Mouse (Mus musculus) CH12.LX (cell line): ENCODE results near the gene Hamp2. TPM values are rescaled to one million over a fixed set of nuclear protein-coding genes. Genes with fewer than 3 reads are reported as not detected.

Experiments used
- DNase-seq: peaks from one replicate; pipeline ENCODE4 v3.0.0-alpha.2; 2013; ENCODE audit errors: extremely low read depth
- H3K27ac ChIP-seq: 2 replicates; pipeline ENCODE4 v1.5.1; 2012; ENCODE audit warnings: low read depth, mild to moderate bottlenecking, control low read depth, moderate library complexity; ENCODE audit not compliant: insufficient read depth
- H3K27me3 ChIP-seq: replicated peaks from 2 replicates; pipeline ENCODE3; 2012; ENCODE audit warnings: inconsistent platforms
- H3K36me3 ChIP-seq, 2 experiments: replicated peaks in 1 of 2; 2 replicates each; pipeline versions ENCODE3 to v1.6.1; 2012; ENCODE audit warnings: inconsistent platforms in 1 of 2, low read length in 1 of 2, mild to moderate bottlenecking in 1 of 2, mixed read lengths in 1 of 2, moderate library complexity in 1 of 2; ENCODE audit not compliant: control insufficient read depth in 1 of 2, insufficient read depth in 1 of 2
- H3K4me1 ChIP-seq, 2 experiments: 2 replicates each; pipeline ENCODE4 v1.6.1; 2012; ENCODE audit warnings: inconsistent platforms in 1 of 2, moderate library complexity in 1 of 2; ENCODE audit not compliant: insufficient read depth in 2 of 2, control insufficient read depth in 1 of 2
- H3K4me2 ChIP-seq: 2 replicates; pipeline ENCODE4 v1.6.1; 2012; ENCODE audit warnings: low read depth, mild to moderate bottlenecking, control low read depth; ENCODE audit not compliant: poor library complexity, insufficient read depth, severe bottlenecking
- H3K4me3 ChIP-seq, 3 experiments: fragments of 150-350 bp in 1 of 3; sonication (generic) in 1 of 3; replicated peaks in 1 of 3; 2 replicates each; pipeline versions ENCODE3 to v1.5.1; 2011 to 2012; ENCODE audit warnings: low read depth in 2 of 3, low read length in 2 of 3, mild to moderate bottlenecking in 2 of 3, moderate library complexity in 2 of 3, control low read depth in 1 of 3, improper control_type of control experiment in 1 of 3, inconsistent platforms in 1 of 3, mixed read lengths in 1 of 3; ENCODE audit not compliant: poor library complexity in 1 of 3
- H3K79me2 ChIP-seq: replicated peaks from 2 replicates; pipeline ENCODE4 v1.6.1; 2012; ENCODE audit warnings: mild to moderate bottlenecking, moderate library complexity; ENCODE audit not compliant: control insufficient read depth, poor library complexity, insufficient read depth, severe bottlenecking; ENCODE audit errors: extremely low read depth
- H3K9ac ChIP-seq: 2 replicates; pipeline ENCODE4 v1.6.1; 2012; ENCODE audit warnings: low read depth, mild to moderate bottlenecking, control low read depth, moderate library complexity; ENCODE audit not compliant: insufficient read depth
- H3K9me3 ChIP-seq: replicated peaks from 2 replicates; pipeline ENCODE3; 2012; ENCODE audit warnings: low read length, inconsistent platforms, mixed read lengths
- CHD2 ChIP-seq: IDR thresholded peaks from 2 replicates; pipeline ENCODE4 v1.6.1; 2011; ENCODE audit warnings: low read length, improper control_type of control experiment
- ELF1 ChIP-seq: IDR thresholded peaks from 2 replicates; pipeline ENCODE4 v1.6.1; 2014; ENCODE audit warnings: low read depth, mild to moderate bottlenecking, inconsistent platforms, low read length, improper control_type of control experiment
- KAT2A ChIP-seq: IDR thresholded peaks from 2 replicates; pipeline ENCODE4 v1.6.1; 2012; ENCODE audit warnings: low read length, improper control_type of control experiment, inconsistent platforms; ENCODE audit not compliant: insufficient replicate concordance
- MAFK ChIP-seq: IDR thresholded peaks from 2 replicates; pipeline ENCODE4 v1.6.1; 2011; ENCODE audit warnings: low read length, improper control_type of control experiment; ENCODE audit not compliant: insufficient replicate concordance
- MXI1 ChIP-seq: IDR thresholded peaks from 2 replicates; pipeline ENCODE4 v1.6.1; 2011; ENCODE audit warnings: mild to moderate bottlenecking, low read depth, low read length, improper control_type of control experiment
- MYC ChIP-seq: IDR thresholded peaks from 2 replicates; pipeline ENCODE4 v1.6.1; 2011; ENCODE audit warnings: low read depth, mild to moderate bottlenecking, improper control_type of control experiment, low read length
- NRF1 ChIP-seq: IDR thresholded peaks from 2 replicates; pipeline ENCODE4 v1.6.1; 2014; ENCODE audit warnings: low read depth, mild to moderate bottlenecking, inconsistent platforms, low read length, improper control_type of control experiment, moderate library complexity
- PAX5 ChIP-seq: IDR thresholded peaks from 2 replicates; pipeline ENCODE4 v1.6.1; 2012; ENCODE audit warnings: low read length, inconsistent platforms, mixed read lengths
- RCOR1 ChIP-seq: conservative IDR thresholded peaks from 2 replicates; pipeline ENCODE4 v1.6.1; 2012; ENCODE audit warnings: low read depth, mild to moderate bottlenecking, inconsistent platforms, low read length, improper control_type of control experiment
- SMC3 ChIP-seq: IDR thresholded peaks from 2 replicates; pipeline ENCODE4 v1.6.1; 2011; ENCODE audit warnings: low read depth, low read length, improper control_type of control experiment
- USF2 ChIP-seq: conservative IDR thresholded peaks from 2 replicates; pipeline ENCODE4 v1.6.1; 2011; ENCODE audit warnings: low read depth, low read length, improper control_type of control experiment
- ZC3H11A ChIP-seq: IDR thresholded peaks from 2 replicates; pipeline ENCODE4 v1.6.1; 2012; ENCODE audit warnings: low read depth, mild to moderate bottlenecking, inconsistent platforms, low read length, improper control_type of control experiment
- ZKSCAN1 ChIP-seq: IDR thresholded peaks from 2 replicates; pipeline ENCODE4 v1.6.1; 2012; ENCODE audit warnings: low read depth, inconsistent platforms, low read length, improper control_type of control experiment, borderline replicate concordance
- dilution Hi-C: fragments of 300-500 bp; cut with MboI; formaldehyde crosslinking; loops from 2 replicates; pipeline ENCODE4 v1.14.3; 2020; ENCODE audit warnings: low sequenced_read_pairs; ENCODE audit not compliant: extremely low pct_unique_long_range_greater_than_20kb, extremely low pct_ligation_motif_present
- in situ Hi-C: fragments of 300-500 bp; cut with MboI; formaldehyde crosslinking; loops from 3 replicates; pipeline ENCODE4 v1.14.3; 2019; ENCODE audit warnings: low sequenced_read_pairs, low pct_ligation_motif_present, low pct_unique_long_range_greater_than_20kb, mixed read lengths
- polyA plus RNA-seq: library from polyadenylated mRNA; unstranded; fragments of >175 nt; gene quantifications from 2 replicates; pipeline ENCODE4 v1.2.1, GENCODE M21; 2012; ENCODE audit warnings: low read depth; ENCODE audit not compliant: insufficient read length
- total RNA-seq, 2 experiments: library from RNA; depleted of rRNA; stranded (reverse); fragments of 300-350 nt in 1 of 2; fragments of >200 nt in 1 of 2; gene quantifications; 2 replicates each; pipeline ENCODE4 v1.2.3; 2012 to 2014

Gene Hamp2
- total and polyA plus RNA-seq, 3 experiments = not detected

GRCm38 (mm10) chr7:30964366-30964765, 39.9 kb upstream of the Hamp2 start:
- Histone ChIP-seq H3K9me3 (no peaks in the 10 kb centered on the region), H3K4me2 (no peak overlapping the region), H3K4me3 (no peak overlapping the region), H3K27me3 (no peaks in the 10 kb centered on the region), H3K4me1 (peaks cover 0 to 5% of the 10 kb centered on the region in 2 experiments; a peak in 1 of 4 replicates), H3K9ac (no peak overlapping the region), H3K36me3 (peaks cover 0 to 3% of the 10 kb centered on the region in 2 experiments), H3K27ac (no peak overlapping the region), H3K79me2 (no peaks in the 10 kb centered on the region)
- dilution Hi-C loops = no loop called here
- in situ Hi-C loops = no loop called here
- TF ChIP-seq NRF1 (no peak), ZKSCAN1 (no peak), RCOR1 (no peak), MYC (no peak), PAX5 (no peak), MAFK (no peak)
- DNase-seq = no peak

- Histone ChIP-seq H3K27ac (no peak overlapping the region), H3K4me2 (no peak overlapping the region), H3K4me1 (peaks cover 6 to 18% of the 10 kb centered on the region in 2 experiments), H3K36me3 (peaks cover 0 to 14% of the 10 kb centered on the region in 2 experiments), H3K9me3 (no peaks in the 10 kb centered on the region), H3K9ac (no peak overlapping the region), H3K79me2 (no peaks in the 10 kb centered on the region), H3K27me3 (no peaks in the 10 kb centered on the region), H3K4me3 (no peak overlapping the region)
- dilution Hi-C loops (no loop called here), in situ Hi-C loops (no loop called here)
- DNase-seq = no peak
- TF ChIP-seq MXI1 (no peak), NRF1 (no peak), KAT2A (no peak), USF2 (no peak), SMC3 (no peak), ELF1 (no peak), RCOR1 (no peak), CHD2 (no peak)
These were observed 38.4 kb upstream of the Hamp2 start for GRCm38 (mm10) chr7:30962862-30963261.

- no peak for TF ChIP-seq NRF1
- TF ChIP-seq ZC3H11A = no peak
- TF ChIP-seq CHD2 = no peak
- TF ChIP-seq MYC = no peak
These were observed 35.4 kb upstream of the Hamp2 start for GRCm38 (mm10) chr7:30959786-30960349.

More at GRCm38 (mm10) chr7:30959786-30960349, 35.4 kb upstream of the Hamp2 start:
- Histone ChIP-seq H3K36me3 (peaks cover 2 to 18% of the 10 kb centered on the region in 2 experiments), H3K4me3 (no peak overlapping the region), H3K27ac (no peak overlapping the region), H3K4me2 (no peak overlapping the region), H3K9ac (no peak overlapping the region), H3K4me1 (peaks cover 11 to 21% of the 10 kb centered on the region in 2 experiments), H3K9me3 (no peaks in the 10 kb centered on the region), H3K27me3 (no peaks in the 10 kb centered on the region), H3K79me2 (no peaks in the 10 kb centered on the region; the same call in 1 of the 2 replicates)
- in situ Hi-C loops = no loop called here
- dilution Hi-C loops = no loop called here
- no peak for DNase-seq
